Mouse (Mus musculus): Measurements from ENCODE around the gene Ly6g6f.
"Not testable (repeated sequence)": the region's sequence is repeated elsewhere in the genome, so short reads cannot be mapped to it uniquely, and the experiment has no call there.

Ly6g6f gene

GRCm38 (mm10) chr17:35052271-35052798 is 33.1 kb downstream of the Ly6g6f start:
- DNase-seq (ENCODE audit: low read depth, low spot score): peak; percentile 42

- peak; percentile 83 for DNase-seq (ENCODE audit: low read depth, low spot score)
Observed at GRCm38 (mm10) chr17:35051156-35052086, 34.0 kb downstream of the Ly6g6f start.

- peak; percentile 55 for DNase-seq (ENCODE audit: low read depth, low spot score)
Observed at GRCm38 (mm10) chr17:35050126-35050750, 35.2 kb downstream of the Ly6g6f start.

- DNase-seq (ENCODE audit: low read depth, low spot score): peak; percentile 45
Observed at GRCm38 (mm10) chr17:35049561-35050016, 35.8 kb downstream of the Ly6g6f start, which contains the start of gene Clic1. TSS of gene Clic1 (plus strand) at chr17:35049966.

- no peak for DNase-seq (ENCODE audit: low read depth, low spot score)
Observed at GRCm38 (mm10) chr17:35048932-35049440, 36.4 kb downstream of the Ly6g6f start.

GRCm38 (mm10) chr17:35048149-35048931 is 37.1 kb downstream of the Ly6g6f start:
- DNase-seq (ENCODE audit: low read depth, low spot score): no peak

- no peak for DNase-seq (ENCODE audit: low read depth, low spot score)
Observed at GRCm38 (mm10) chr17:35047688-35048087, 37.7 kb downstream of the Ly6g6f start.

- DNase-seq (ENCODE audit: low read depth, low spot score): peak; percentile 100
Observed at GRCm38 (mm10) chr17:35046681-35047455, 38.5 kb downstream of the Ly6g6f start, which contains the start of gene Msh5. TSS of gene Msh5 (minus strand) at chr17:35046745.

- DNase-seq (ENCODE audit: low read depth, low spot score): no peak
Observed at GRCm38 (mm10) chr17:35045807-35046680, 39.4 kb downstream of the Ly6g6f start.

- DNase-seq (ENCODE audit: low read depth, low spot score): no peak
Observed at GRCm38 (mm10) chr17:35044904-35045806, 40.3 kb downstream of the Ly6g6f start.

GRCm38 (mm10) chr17:35043794-35044193 is 41.6 kb downstream of the Ly6g6f start:
- no peak for DNase-seq (ENCODE audit: low read depth, low spot score)

GRCm38 (mm10) chr17:35039121-35039873 is 46.1 kb downstream of the Ly6g6f start:
- DNase-seq (ENCODE audit: low read depth, low spot score): no peak

- no peak for DNase-seq (ENCODE audit: low read depth, low spot score)
Observed at GRCm38 (mm10) chr17:35034896-35035295, 50.5 kb downstream of the Ly6g6f start.

GRCm38 (mm10) chr17:35033703-35034102 is 51.7 kb downstream of the Ly6g6f start:
- not testable (repeated sequence) for DNase-seq (ENCODE audit: low read depth, low spot score)

GRCm38 (mm10) chr17:35032323-35032870 is 53.0 kb downstream of the Ly6g6f start:
- no peak for DNase-seq (ENCODE audit: low read depth, low spot score)

- no peak for DNase-seq (ENCODE audit: low read depth, low spot score)
Observed at GRCm38 (mm10) chr17:35031880-35032279, 53.5 kb downstream of the Ly6g6f start.

GRCm38 (mm10) chr17:35031272-35031671 is 54.1 kb downstream of the Ly6g6f start:
- DNase-seq (ENCODE audit: low read depth, low spot score): no peak

Measured in ES-CJ7 (cell line).